Mouse (Mus musculus) heart, adult 18-20 months (tissue): Measurements from ENCODE around the gene Plscr1. TPM values are rescaled to one million over a fixed set of nuclear protein-coding genes. Genes with fewer than 3 reads are reported as not detected.

ENCODE experiments used
- DNase-seq, 2 experiments: peaks; one replicate each; pipeline ENCODE4 v3.0.0; 2021 to 2022; ENCODE audit warnings: mixed read lengths in 1 of 2
- long read RNA-seq, 2 experiments: library from polyadenylated mRNA; stranded (forward); transcript quantifications; one replicate each; pipeline ENCODE4 v2.0.0; 2021
- total RNA-seq, 2 experiments: library from RNA; stranded (reverse); gene quantifications; 2 replicates each; pipeline ENCODE4 v1.2.3; 2021

The Plscr1 gene
- 10 to 100 TPM in 1 of 2 experiments, 1 to 10 TPM in 1; 9.0 to 10.9 TPM for total RNA-seq
- long read RNA-seq, experiment 1, transcript Plscr1-201 (9 exons, 2,302 nt) = major isoform, 8 of 9 reads
- long read RNA-seq, experiment 1, partial matches to known transcripts = 0 of 9 reads
- long read RNA-seq, experiment 1, other reads (novel, unspliced or antisense) = 1 of 9 reads
- long read RNA-seq, experiment 2, partial matches to known transcripts = 0 of 2 reads
- long read RNA-seq, experiment 2, other reads (novel, unspliced or antisense) = 0 of 2 reads

- no peak for DNase-seq
These were observed at the start of gene Plscr1 for GRCm38 (mm10) chr9:92249447-92249852. Plscr1 (plus strand) TSS chr9:92249750.

GRCm38 (mm10) chr9:92204397-92204796 is 45.2 kb upstream of the Plscr1 start:
- DNase-seq = no peak

- DNase-seq = peak; percentile 51 to 80
These were observed 42.2 kb upstream of the Plscr1 start for GRCm38 (mm10) chr9:92207307-92207706.

GRCm38 (mm10) chr9:92207757-92208156 is 41.8 kb upstream of the Plscr1 start:
- DNase-seq = peak in 1 of 2 experiments; percentile 25

GRCm38 (mm10) chr9:92209850-92210249 is 39.7 kb upstream of the Plscr1 start:
- no peak for DNase-seq

- DNase-seq = no peak
These were observed 39.1 kb upstream of the Plscr1 start for GRCm38 (mm10) chr9:92210386-92210967.

- peak; percentile 15 for DNase-seq
These were observed 38.5 kb upstream of the Plscr1 start for GRCm38 (mm10) chr9:92211048-92211447.

GRCm38 (mm10) chr9:92217484-92217883 is 32.1 kb upstream of the Plscr1 start:
- peak in 1 of 2 experiments; percentile 16 for DNase-seq

- no peak for DNase-seq
These were observed 31.7 kb upstream of the Plscr1 start for GRCm38 (mm10) chr9:92217896-92218295.

GRCm38 (mm10) chr9:92220151-92220550 is 29.4 kb upstream of the Plscr1 start:
- DNase-seq = peak in 1 of 2 experiments; percentile 8

GRCm38 (mm10) chr9:92221480-92221879 is 28.1 kb upstream of the Plscr1 start:
- no peak for DNase-seq

- no peak for DNase-seq
These were observed 24.8 kb upstream of the Plscr1 start for GRCm38 (mm10) chr9:92224598-92225231.

GRCm38 (mm10) chr9:92226127-92226655 is 23.4 kb upstream of the Plscr1 start:
- DNase-seq = no peak

- no peak for DNase-seq
These were observed 22.8 kb upstream of the Plscr1 start for GRCm38 (mm10) chr9:92226795-92227194.

GRCm38 (mm10) chr9:92228867-92229832 is 20.4 kb upstream of the Plscr1 start:
- DNase-seq = no peak

GRCm38 (mm10) chr9:92229833-92230205 is 19.7 kb upstream of the Plscr1 start:
- DNase-seq = peak in 1 of 2 experiments; percentile 48

GRCm38 (mm10) chr9:92234901-92235458 is 14.6 kb upstream of the Plscr1 start:
- no peak for DNase-seq

GRCm38 (mm10) chr9:92248773-92249446 is 640 bp upstream of the Plscr1 start:
- no peak for DNase-seq

- DNase-seq = peak; percentile 89 to 92
These were observed 630 bp downstream of the Plscr1 start for GRCm38 (mm10) chr9:92249987-92250772.

- DNase-seq = no peak
These were observed 3.2 kb downstream of the Plscr1 start for GRCm38 (mm10) chr9:92252718-92253117.
